Mouse (Mus musculus): ENCODE results near the gene Fam83g.

Fam83g gene

GRCm38 (mm10) chr11:61652216-61652615 lies 31.7 kb upstream of the Fam83g start:
- DNase-seq (ENCODE audit: low spot score in 2 of 2) = no peak

- DNase-seq (ENCODE audit: low spot score in 2 of 2) = no peak
Observed at GRCm38 (mm10) chr11:61652686-61653447, 31.0 kb upstream of the Fam83g start, which contains the start of gene Grap. TSS of gene Grap (plus strand) at chr11:61653265.

GRCm38 (mm10) chr11:61653568-61653967 lies 30.3 kb upstream of the Fam83g start:
- no peak for DNase-seq (ENCODE audit: low spot score in 2 of 2)

GRCm38 (mm10) chr11:61654786-61655311 lies 29.0 kb upstream of the Fam83g start:
- DNase-seq (ENCODE audit: low spot score in 2 of 2) = no peak

GRCm38 (mm10) chr11:61655649-61656048 lies 28.2 kb upstream of the Fam83g start:
- no peak for DNase-seq (ENCODE audit: low spot score in 2 of 2)

GRCm38 (mm10) chr11:61656148-61656850 lies 27.6 kb upstream of the Fam83g start:
- DNase-seq (ENCODE audit: low spot score in 2 of 2) = no peak

- DNase-seq (ENCODE audit: low spot score in 2 of 2) = no peak
Observed at GRCm38 (mm10) chr11:61657432-61657831, 26.5 kb upstream of the Fam83g start.

GRCm38 (mm10) chr11:61658360-61658922 lies 25.4 kb upstream of the Fam83g start:
- DNase-seq (ENCODE audit: low spot score in 2 of 2) = no peak

- DNase-seq (ENCODE audit: low spot score in 2 of 2) = no peak
Observed at GRCm38 (mm10) chr11:61659011-61659858, 24.7 kb upstream of the Fam83g start.

- DNase-seq (ENCODE audit: low spot score in 2 of 2) = no peak
Observed at GRCm38 (mm10) chr11:61660001-61660400, 23.9 kb upstream of the Fam83g start.

GRCm38 (mm10) chr11:61660806-61661392 lies 23.0 kb upstream of the Fam83g start:
- DNase-seq (ENCODE audit: low spot score in 2 of 2) = no peak

GRCm38 (mm10) chr11:61662189-61662588 lies 21.7 kb upstream of the Fam83g start:
- DNase-seq (ENCODE audit: low spot score in 2 of 2) = no peak

- DNase-seq (ENCODE audit: low spot score in 2 of 2) = no peak
Observed at GRCm38 (mm10) chr11:61665401-61665800, 18.5 kb upstream of the Fam83g start.

- DNase-seq (ENCODE audit: low spot score in 2 of 2) = peak in 1 of 2 experiments; percentile 13
Observed at GRCm38 (mm10) chr11:61665991-61666799, 17.7 kb upstream of the Fam83g start.

GRCm38 (mm10) chr11:61667248-61667647 lies 16.6 kb upstream of the Fam83g start:
- DNase-seq (ENCODE audit: low spot score in 2 of 2) = no peak

GRCm38 (mm10) chr11:61667782-61668181 lies 16.1 kb upstream of the Fam83g start:
- DNase-seq (ENCODE audit: low spot score in 2 of 2) = no peak

GRCm38 (mm10) chr11:61669492-61670490 lies 14.1 kb upstream of the Fam83g start:
- no peak for DNase-seq (ENCODE audit: low spot score in 2 of 2)

GRCm38 (mm10) chr11:61671781-61672383 lies 12.0 kb upstream of the Fam83g start:
- no peak for DNase-seq (ENCODE audit: low spot score in 2 of 2)

GRCm38 (mm10) chr11:61673686-61674085 lies 10.2 kb upstream of the Fam83g start:
- DNase-seq (ENCODE audit: low spot score in 2 of 2) = no peak
